Mouse (Mus musculus): Measurements from ENCODE around the gene Dnah10.

GRCm38 (mm10) chr5:124844929-124845328 is 120.0 kb downstream of the Dnah10 start:
- TF ChIP-seq GATA1 (IDR thresholded peaks at IDR 0.05; ENCODE audit: borderline replicate concordance, low read length) (no peak), FLI1 (IDR thresholded peaks at IDR 0.05; ENCODE audit: low read length) (no peak)
